Mouse (Mus musculus): Measurements from ENCODE around the gene Btbd18. TPM values are rescaled to one million over a fixed set of nuclear protein-coding genes. Genes with fewer than 3 reads are reported as not detected.

Gene Btbd18
- total and polyA plus RNA-seq, 3 experiments = 0.04 to 0.24 TPM; not detected in 1

- TF ChIP-seq USF1 (IDR thresholded peaks at IDR 0.05; ENCODE audit: low read depth, low read length) = no peak
These were observed 19.3 kb downstream of the Btbd18 start, which contains the start of the genes Gm28635 and Med19 (continued) for GRCm38 (mm10) chr2:84677968-84678880.

GRCm38 (mm10) chr2:84679016-84679415 lies 20.1 kb downstream of the Btbd18 start, which contains the start of gene Tmx2:
TSS of gene Tmx2 (minus strand) at chr2:84679140.
- TF ChIP-seq CTCF (conservative IDR thresholded peaks at IDR 0.05 in 1 of 2, IDR thresholded peaks at IDR 0.05 in 1 of 2; ENCODE audit: low read depth in 2 of 2, low read length in 2 of 2) (no peak), E2F4 (IDR thresholded peaks at IDR 0.05; ENCODE audit: insufficient replicate concordance, low read depth, low read length) (no peak), MXI1 (IDR thresholded peaks at IDR 0.05; ENCODE audit: low read depth, low read length) (0 out of 2 replicates have a peak, but pooled peaks have one; percentile 27)
- H3K27me3 ChIP-seq (replicated peaks) = no peaks in the 10 kb centered on the region
- H3K4me3 ChIP-seq (replicated peaks in 1 of 3; ENCODE audit: low read depth in 2 of 3, low read length in 2 of 3, poor library complexity in 1 of 3) = peak within 1 kb of the TSS; percentile 95 to 99 (median 96)
- H3K9me3 ChIP-seq (replicated peaks; ENCODE audit: low read length) = no peaks in the 10 kb centered on the region
- peaks cover 0 to 26% of the 10 kb centered on the region in 2 experiments; a peak in 2 of 4 replicates for H3K4me1 ChIP-seq (ENCODE audit: control insufficient read depth in 1 of 2, insufficient read depth in 2 of 2)
- H3K4me2 ChIP-seq (ENCODE audit: insufficient read depth, low read depth, poor library complexity, severe bottlenecking) = peak within 1 kb of the TSS; percentile 87
- H3K27ac ChIP-seq (ENCODE audit: insufficient read depth, low read depth) = peak within 1 kb of the TSS; percentile 25; the same call in 1 of the 2 replicates
- in situ Hi-C loops (cut with MboI; ENCODE audit: low pct_ligation_motif_present, low pct_unique_long_range_greater_than_20kb, low sequenced_read_pairs) = no loop called here
- DNase-seq (ENCODE audit: extremely low read depth) = no peak
- H3K9ac ChIP-seq (ENCODE audit: insufficient read depth, low read depth) = peak within 1 kb of the TSS; percentile 75
- dilution Hi-C loops (cut with MboI; ENCODE audit: extremely low pct_ligation_motif_present, extremely low pct_unique_long_range_greater_than_20kb, low sequenced_read_pairs) = no loop called here
- peaks cover 16 to 45% of the 10 kb centered on the region in 2 experiments for H3K36me3 ChIP-seq (replicated peaks in 1 of 2; ENCODE audit: control insufficient read depth in 1 of 2, insufficient read depth in 1 of 2, low read length in 1 of 2)
- H3K79me2 ChIP-seq (replicated peaks; ENCODE audit: control insufficient read depth, extremely low read depth, insufficient read depth, poor library complexity, severe bottlenecking) = peaks cover 27% of the 10 kb centered on the region

- Histone ChIP-seq H3K27me3 (replicated peaks) (no peaks in the 10 kb centered on the region), H3K79me2 (replicated peaks; ENCODE audit: control insufficient read depth, extremely low read depth, insufficient read depth, poor library complexity, severe bottlenecking) (peaks cover 11% of the 10 kb centered on the region), H3K9ac (ENCODE audit: insufficient read depth, low read depth) (no peak overlapping the region), H3K9me3 (replicated peaks; ENCODE audit: low read length) (no peaks in the 10 kb centered on the region), H3K4me3 (replicated peaks in 1 of 3; ENCODE audit: low read depth in 2 of 3, low read length in 2 of 3, poor library complexity in 1 of 3) (no peak overlapping the region), H3K36me3 (replicated peaks in 1 of 2; ENCODE audit: control insufficient read depth in 1 of 2, insufficient read depth in 1 of 2, low read length in 1 of 2) (peaks cover 18 to 56% of the 10 kb centered on the region in 2 experiments), H3K4me1 (ENCODE audit: control insufficient read depth in 1 of 2, insufficient read depth in 2 of 2) (peaks cover 0 to 10% of the 10 kb centered on the region in 2 experiments; a peak in 2 of 4 replicates), H3K27ac (ENCODE audit: insufficient read depth, low read depth) (no peak overlapping the region), H3K4me2 (ENCODE audit: insufficient read depth, low read depth, poor library complexity, severe bottlenecking) (no peak overlapping the region)
- TF ChIP-seq ETS1 (conservative IDR thresholded peaks at IDR 0.05; ENCODE audit: low read depth, low read length) = no peak
- no peak for TF ChIP-seq MAX (IDR thresholded peaks at IDR 0.05; ENCODE audit: low read length)
- no peak for DNase-seq (ENCODE audit: extremely low read depth)
- in situ Hi-C loops (cut with MboI; ENCODE audit: low pct_ligation_motif_present, low pct_unique_long_range_greater_than_20kb, low sequenced_read_pairs) = no loop called here
- dilution Hi-C loops (cut with MboI; ENCODE audit: extremely low pct_ligation_motif_present, extremely low pct_unique_long_range_greater_than_20kb, low sequenced_read_pairs) = no loop called here
These were observed 23.8 kb downstream of the Btbd18 start for GRCm38 (mm10) chr2:84682605-84683183.

All from CH12.LX (cell line).